Mouse (Mus musculus): ENCODE data around the gene Rassf7. TPM values are rescaled to one million over a fixed set of nuclear protein-coding genes. Genes with fewer than 3 reads are reported as not detected.
"Not testable (repeated sequence)": the region's sequence is repeated elsewhere in the genome, so short reads cannot be mapped to it uniquely, and the experiment has no call there.

Gene Rassf7
- polyA plus RNA-seq, 1 experiment from 2014 or later: 47.4 TPM

- ATAC-seq (replicated peaks; ENCODE audit: low FRiP score); H3K9ac ChIP-seq (ENCODE audit: low read length); H3K9me3 ChIP-seq (ENCODE audit: control insufficient read depth, low read length); H3K27ac ChIP-seq (ENCODE audit: low read depth, low read length); H3K4me1 ChIP-seq (replicated peaks; ENCODE audit: control insufficient read depth, insufficient read depth, low read length); DNase-seq (ENCODE audit: low spot score); H3K4me2 ChIP-seq (ENCODE audit: low read depth, low read length, severe bottlenecking); H3K4me3 ChIP-seq (ENCODE audit: low read depth, low read length); H3K27me3 ChIP-seq (ENCODE audit: control insufficient read depth, insufficient read depth, low read length): not testable (repeated sequence)
- WGBS: 91% methylated on average over 4 of the region's 4 CpGs
- H3K36me3 ChIP-seq (ENCODE audit: control insufficient read depth, insufficient read depth, low read length): peaks cover 21% of the 10 kb centered on the region
Observed at GRCm38 (mm10) chr7:141250486-141250885, 34.8 kb downstream of the Rassf7 start.

DNA sequence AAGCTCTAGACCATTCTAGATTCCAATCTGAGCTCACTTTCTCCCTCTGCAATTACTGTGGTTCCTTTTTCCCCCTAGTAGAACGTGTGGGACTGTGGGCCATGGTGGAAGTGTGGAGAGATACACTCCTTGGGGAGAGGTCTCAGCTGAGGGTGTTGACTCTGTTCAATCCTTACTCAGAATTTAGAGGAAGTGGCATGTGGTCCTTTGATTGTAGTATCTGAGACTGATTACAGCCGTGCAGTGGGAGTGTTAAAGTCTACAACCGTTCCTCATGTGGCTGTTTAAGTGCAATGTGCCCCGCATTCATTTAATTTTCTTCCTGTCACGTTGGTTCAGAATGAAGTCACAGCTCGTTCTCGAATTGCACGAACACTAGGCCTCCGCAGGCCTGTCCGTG, 40.5 kb downstream of the Rassf7 start:
- H3K36me3 ChIP-seq (ENCODE audit: control insufficient read depth, insufficient read depth, low read length): peaks cover 17% of the 10 kb centered on the region; the same call in 1 of the 2 replicates
- 93% methylated on average over 10 of the region's 10 CpGs for WGBS
- H3K27me3 ChIP-seq (ENCODE audit: control insufficient read depth, insufficient read depth, low read length): no peaks in the 10 kb centered on the region
- no peak for ATAC-seq (replicated peaks; ENCODE audit: low FRiP score)
- no peak overlapping the region for H3K4me3 ChIP-seq (ENCODE audit: low read depth, low read length)
- H3K4me1 ChIP-seq (replicated peaks; ENCODE audit: control insufficient read depth, insufficient read depth, low read length): no peaks in the 10 kb centered on the region
- H3K9me3 ChIP-seq (ENCODE audit: control insufficient read depth, low read length): no peaks in the 10 kb centered on the region
- no peak overlapping the region for H3K4me2 ChIP-seq (ENCODE audit: low read depth, low read length, severe bottlenecking)
- no peak for DNase-seq (ENCODE audit: low spot score)
- no peak overlapping the region for H3K9ac ChIP-seq (ENCODE audit: low read length)
- no peak overlapping the region for H3K27ac ChIP-seq (ENCODE audit: low read depth, low read length)

- Histone ChIP-seq H3K4me2 (ENCODE audit: low read depth, low read length, severe bottlenecking) (no peak overlapping the region), H3K36me3 (ENCODE audit: control insufficient read depth, insufficient read depth, low read length) (peaks cover 18% of the 10 kb centered on the region; the same call in 1 of the 2 replicates), H3K9me3 (ENCODE audit: control insufficient read depth, low read length) (no peaks in the 10 kb centered on the region), H3K4me1 (replicated peaks; ENCODE audit: control insufficient read depth, insufficient read depth, low read length) (peaks cover 5% of the 10 kb centered on the region; the same call in 1 of the 2 replicates), H3K27ac (ENCODE audit: low read depth, low read length) (no peak overlapping the region), H3K9ac (ENCODE audit: low read length) (no peak overlapping the region), H3K27me3 (ENCODE audit: control insufficient read depth, insufficient read depth, low read length) (no peaks in the 10 kb centered on the region), H3K4me3 (ENCODE audit: low read depth, low read length) (no peak overlapping the region)
- DNase-seq (ENCODE audit: low spot score) (no peak), ATAC-seq (replicated peaks; ENCODE audit: low FRiP score) (no peak)
- WGBS: 89% methylated on average over 3 of the region's 3 CpGs
Observed at GRCm38 (mm10) chr7:141261480-141261879, 45.8 kb downstream of the Rassf7 start.

DNA sequence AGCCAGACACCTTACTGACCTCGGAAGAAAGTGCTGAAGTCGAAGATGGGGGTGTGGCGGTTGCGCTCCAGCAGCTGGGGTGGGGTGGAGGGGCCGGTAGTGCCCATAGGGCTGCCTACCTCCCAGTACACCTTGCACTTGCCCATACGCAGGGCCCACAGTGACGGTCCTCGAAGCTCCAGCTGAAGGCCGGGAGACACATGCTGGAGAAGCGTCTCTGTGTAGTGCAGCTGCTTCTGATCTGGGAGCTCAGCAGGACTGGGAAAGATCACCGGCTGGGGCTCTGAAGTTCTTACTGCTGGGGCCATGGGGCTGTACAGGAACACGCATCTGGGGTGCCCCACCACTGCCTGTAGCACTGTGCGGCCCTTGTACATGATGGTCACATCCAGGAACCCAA, 48.0 kb downstream of the Rassf7 start:
- peaks cover 10% of the 10 kb centered on the region; the same call in 1 of the 2 replicates for H3K36me3 ChIP-seq (ENCODE audit: control insufficient read depth, insufficient read depth, low read length)
- no peak for ATAC-seq (replicated peaks; ENCODE audit: low FRiP score)
- H3K4me2 ChIP-seq (ENCODE audit: low read depth, low read length, severe bottlenecking): no peak overlapping the region
- WGBS: 93% methylated on average over 13 of the region's 13 CpGs
- peaks cover 5% of the 10 kb centered on the region; the same call in 1 of the 2 replicates for H3K4me1 ChIP-seq (replicated peaks; ENCODE audit: control insufficient read depth, insufficient read depth, low read length)
- no peak overlapping the region for H3K27ac ChIP-seq (ENCODE audit: low read depth, low read length)
- no peak for DNase-seq (ENCODE audit: low spot score)
- H3K9me3 ChIP-seq (ENCODE audit: control insufficient read depth, low read length): no peaks in the 10 kb centered on the region
- H3K27me3 ChIP-seq (ENCODE audit: control insufficient read depth, insufficient read depth, low read length): no peaks in the 10 kb centered on the region
- no peak overlapping the region for H3K9ac ChIP-seq (ENCODE audit: low read length)
- H3K4me3 ChIP-seq (ENCODE audit: low read depth, low read length): no peak overlapping the region

- no peaks in the 10 kb centered on the region for H3K9me3 ChIP-seq (ENCODE audit: control insufficient read depth, low read length)
- H3K9ac ChIP-seq (ENCODE audit: low read length): no peak overlapping the region
- peaks cover 5% of the 10 kb centered on the region; the same call in 1 of the 2 replicates for H3K4me1 ChIP-seq (replicated peaks; ENCODE audit: control insufficient read depth, insufficient read depth, low read length)
- no peak overlapping the region for H3K4me2 ChIP-seq (ENCODE audit: low read depth, low read length, severe bottlenecking)
- H3K27me3 ChIP-seq (ENCODE audit: control insufficient read depth, insufficient read depth, low read length): no peaks in the 10 kb centered on the region
- peaks cover 10% of the 10 kb centered on the region; the same call in 1 of the 2 replicates for H3K36me3 ChIP-seq (ENCODE audit: control insufficient read depth, insufficient read depth, low read length)
- no peak overlapping the region for H3K4me3 ChIP-seq (ENCODE audit: low read depth, low read length)
- no peak for DNase-seq (ENCODE audit: low spot score)
- no peak overlapping the region for H3K27ac ChIP-seq (ENCODE audit: low read depth, low read length)
- WGBS: 79% methylated on average over 11 of the region's 11 CpGs
- ATAC-seq (replicated peaks; ENCODE audit: low FRiP score): no peak
Observed at GRCm38 (mm10) chr7:141264041-141264700, 48.5 kb downstream of the Rassf7 start.

DNA sequence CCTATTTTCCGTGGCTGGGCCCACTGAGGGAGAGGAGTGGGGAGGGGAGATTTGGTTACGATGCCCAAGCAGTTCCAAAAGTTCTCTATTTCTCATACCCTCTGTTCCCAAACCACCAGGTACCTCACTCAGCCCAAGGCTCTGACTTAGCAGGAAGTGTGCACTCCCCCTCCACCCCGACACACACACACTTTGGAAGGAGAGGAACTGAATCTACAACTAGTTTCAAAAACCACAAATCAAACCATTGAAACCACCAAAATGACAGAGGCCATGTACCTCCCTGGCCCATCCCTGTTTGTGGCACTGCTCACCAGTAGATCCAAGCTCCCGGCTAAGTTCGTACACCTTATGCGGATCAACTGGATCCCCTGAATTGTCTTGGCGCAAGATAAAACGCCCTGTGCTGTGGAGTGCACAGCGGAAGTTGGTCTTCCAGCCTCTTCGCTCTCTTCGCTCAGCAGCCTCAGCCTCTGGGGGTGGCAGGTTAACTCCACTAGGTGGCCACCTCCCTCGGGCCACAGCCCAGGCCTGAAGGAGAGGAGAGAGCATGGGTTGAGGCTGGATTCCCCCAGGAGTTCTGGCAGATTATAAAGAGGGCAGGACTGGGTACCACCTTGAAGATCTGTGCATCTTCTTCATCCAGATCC, 49.2 kb downstream of the Rassf7 start:
- no peak overlapping the region for H3K9ac ChIP-seq (ENCODE audit: low read length)
- WGBS: 39% methylated on average over 12 of the region's 12 CpGs
- no peaks in the 10 kb centered on the region for H3K27me3 ChIP-seq (ENCODE audit: control insufficient read depth, insufficient read depth, low read length)
- ATAC-seq (replicated peaks; ENCODE audit: low FRiP score) (peak; percentile 54), DNase-seq (ENCODE audit: low spot score) (peak; percentile 65)
- H3K9me3 ChIP-seq (ENCODE audit: control insufficient read depth, low read length): no peaks in the 10 kb centered on the region
- H3K27ac ChIP-seq (ENCODE audit: low read depth, low read length): no peak overlapping the region
- no peak overlapping the region for H3K4me2 ChIP-seq (ENCODE audit: low read depth, low read length, severe bottlenecking)
- peaks cover 10% of the 10 kb centered on the region; the same call in 1 of the 2 replicates for H3K36me3 ChIP-seq (ENCODE audit: control insufficient read depth, insufficient read depth, low read length)
- no peak overlapping the region for H3K4me3 ChIP-seq (ENCODE audit: low read depth, low read length)
- H3K4me1 ChIP-seq (replicated peaks; ENCODE audit: control insufficient read depth, insufficient read depth, low read length): peaks cover 5% of the 10 kb centered on the region; the same call in 1 of the 2 replicates

DNA sequence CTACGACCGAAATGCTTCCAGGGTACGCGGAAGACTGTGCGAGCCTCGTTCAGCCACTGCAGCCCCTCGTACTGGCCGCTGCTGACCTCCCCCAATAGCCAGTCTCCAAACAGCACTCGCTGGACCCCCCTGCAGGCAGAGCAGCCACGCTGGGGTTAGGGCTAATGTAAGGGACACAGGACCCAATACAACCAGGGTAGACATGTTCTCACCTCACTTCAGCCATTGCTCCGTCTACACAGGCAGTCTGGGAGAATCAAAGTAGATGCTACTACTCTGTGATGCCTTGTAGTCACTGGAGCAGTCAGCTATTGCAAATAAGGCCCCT, 49.7 kb downstream of the Rassf7 start:
- no peaks in the 10 kb centered on the region for H3K9me3 ChIP-seq (ENCODE audit: control insufficient read depth, low read length)
- no peak overlapping the region for H3K4me2 ChIP-seq (ENCODE audit: low read depth, low read length, severe bottlenecking)
- whole genome bisulfite sequencing: 38% methylated on average over 11 of the region's 11 CpGs
- H3K36me3 ChIP-seq (ENCODE audit: control insufficient read depth, insufficient read depth, low read length): peaks cover 7% of the 10 kb centered on the region; the same call in 1 of the 2 replicates
- ATAC-seq (replicated peaks; ENCODE audit: low FRiP score) (peak; percentile 39; the same call in 1 of the 2 replicates), DNase-seq (ENCODE audit: low spot score) (no peak)
- no peak overlapping the region for H3K4me3 ChIP-seq (ENCODE audit: low read depth, low read length)
- H3K27ac ChIP-seq (ENCODE audit: low read depth, low read length): no peak overlapping the region
- H3K4me1 ChIP-seq (replicated peaks; ENCODE audit: control insufficient read depth, insufficient read depth, low read length): peaks cover 5% of the 10 kb centered on the region; the same call in 1 of the 2 replicates
- H3K9ac ChIP-seq (ENCODE audit: low read length): no peak overlapping the region
- no peaks in the 10 kb centered on the region for H3K27me3 ChIP-seq (ENCODE audit: control insufficient read depth, insufficient read depth, low read length)

DNA sequence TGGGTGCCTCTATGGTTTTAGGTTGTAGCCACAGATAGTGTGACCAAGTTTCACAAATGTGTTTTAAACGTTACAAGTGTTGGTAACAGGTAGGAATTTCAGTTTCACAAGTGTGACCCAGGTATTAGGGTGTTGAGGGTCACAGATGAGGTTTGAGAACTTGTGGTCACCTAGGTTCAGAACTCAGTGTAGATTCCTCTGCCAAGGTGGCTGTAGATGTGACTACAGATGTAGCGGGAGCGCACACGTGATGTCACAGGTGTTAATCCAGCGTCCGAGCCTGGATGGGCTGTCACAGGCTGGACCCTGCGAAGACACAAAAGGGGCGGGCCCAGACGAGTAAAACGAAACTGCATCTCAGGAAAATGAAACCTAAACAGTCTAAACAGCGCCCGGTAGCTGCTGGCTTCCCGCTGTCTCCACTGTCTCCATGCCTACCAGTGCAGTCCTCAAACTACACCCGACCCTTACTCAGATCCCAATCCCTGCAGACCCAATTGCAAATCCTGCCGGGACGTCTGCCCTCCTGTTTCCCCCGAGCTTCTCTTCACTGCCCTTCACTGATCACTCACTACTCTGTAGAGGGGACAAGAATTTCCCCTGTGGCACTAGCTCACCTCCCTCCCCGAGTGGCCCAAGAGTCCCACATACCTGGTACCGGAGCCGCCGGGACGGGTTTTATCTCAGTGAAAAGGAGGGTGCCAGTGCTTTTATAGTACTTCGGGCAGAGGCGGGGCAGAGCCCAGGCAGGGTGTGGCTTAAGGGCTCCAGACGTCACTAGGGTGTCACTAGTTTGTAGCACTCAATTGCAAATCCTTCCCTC, 50.3 kb downstream of the Rassf7 start, which contains the start of gene Irf7:
Gene Irf7, minus strand, starts transcription at position 743 of the 823 bp plus-strand sequence.
- H3K36me3 ChIP-seq (ENCODE audit: control insufficient read depth, insufficient read depth, low read length): peaks cover 3% of the 10 kb centered on the region; the same call in 1 of the 2 replicates
- H3K27ac ChIP-seq (ENCODE audit: low read depth, low read length): no peak within 1 kb of the TSS
- peak within 1 kb of the TSS; percentile 15 for H3K4me3 ChIP-seq (ENCODE audit: low read depth, low read length)
- H3K9me3 ChIP-seq (ENCODE audit: control insufficient read depth, low read length): no peaks in the 10 kb centered on the region
- peak within 1 kb of the TSS; percentile 37 for H3K9ac ChIP-seq (ENCODE audit: low read length)
- H3K27me3 ChIP-seq (ENCODE audit: control insufficient read depth, insufficient read depth, low read length): no peaks in the 10 kb centered on the region
- 14% methylated on average over 25 of the region's 25 CpGs for whole genome bisulfite sequencing
- H3K4me1 ChIP-seq (replicated peaks; ENCODE audit: control insufficient read depth, insufficient read depth, low read length): peaks cover 5% of the 10 kb centered on the region; the same call in 1 of the 2 replicates
- peak; percentile 32; the same call in 1 of the 2 replicates for ATAC-seq (replicated peaks; ENCODE audit: low FRiP score)
- peak within 1 kb of the TSS; percentile 52 for H3K4me2 ChIP-seq (ENCODE audit: low read depth, low read length, severe bottlenecking)
- DNase-seq (ENCODE audit: low spot score): no peak
